Mouse (Mus musculus) heart, embryonic 12.5 days (tissue): ENCODE data around the gene Sh3pxd2a. TPM values are rescaled to one million over a fixed set of nuclear protein-coding genes. Genes with fewer than 3 reads are reported as not detected.

Experiments used
- ATAC-seq: fragments of 200-750 bp; cut with Nextera tagmentation; 2 replicates; pipeline ENCODE4 v1.8.0; 2017; ENCODE audit warnings: moderate TSS enrichment, moderate library complexity; ENCODE audit not compliant: insufficient number of reproducible peaks, low FRiP score
- H3K27ac ChIP-seq: fragments of 300-500 bp; sonication (generic); 2 replicates; pipeline ENCODE4 v1.5.1; 2016; ENCODE audit warnings: mild to moderate bottlenecking, moderate library complexity; ENCODE audit not compliant: poor library complexity, severe bottlenecking
- H3K27me3 ChIP-seq: fragments of 300-500 bp; sonication (generic); replicated peaks from 2 replicates; pipeline ENCODE4 v1.6.1; 2016; ENCODE audit warnings: mild to moderate bottlenecking, moderate library complexity
- H3K36me3 ChIP-seq: fragments of 300-500 bp; sonication (generic); 2 replicates; pipeline ENCODE4 v1.6.1; 2016; ENCODE audit warnings: mild to moderate bottlenecking, moderate library complexity
- H3K4me1 ChIP-seq: fragments of 300-500 bp; sonication (generic); replicated peaks from 2 replicates; pipeline ENCODE4 v1.6.1; 2016; ENCODE audit warnings: mild to moderate bottlenecking
- H3K4me2 ChIP-seq: fragments of 300-500 bp; sonication (generic); 2 replicates; pipeline ENCODE4 v1.6.1; 2016; ENCODE audit warnings: mild to moderate bottlenecking, moderate library complexity
- H3K4me3 ChIP-seq: fragments of 300-500 bp; sonication (generic); 2 replicates; pipeline ENCODE4 v1.5.1; 2016; ENCODE audit warnings: mild to moderate bottlenecking
- H3K9ac ChIP-seq: fragments of 300-500 bp; sonication (generic); 2 replicates; pipeline ENCODE4 v1.6.1; 2016; ENCODE audit warnings: mild to moderate bottlenecking, moderate library complexity
- H3K9me3 ChIP-seq: fragments of 300-500 bp; sonication (generic); replicated peaks from 2 replicates; pipeline ENCODE4 v1.6.1; 2016; ENCODE audit warnings: mild to moderate bottlenecking, moderate library complexity
- WGBS: fragments of 180-500 bp; shearing (Covaris S2); methylation state at CpG from one replicate; pipeline ENCODE4 v1.1.7; 2016; 5-methylcytosine and 5-hydroxymethylcytosine counted together
- polyA plus RNA-seq: library from polyadenylated mRNA; unstranded; fragments of >200 nt; fragmentation: Nextera tagmentation; extraction: Ambion mirVana; gene quantifications from 2 replicates; pipeline ENCODE4 v1.2.1, GENCODE M21; 2016

The Sh3pxd2a gene
- polyA plus RNA-seq, 1 experiment from 2014 or later, result 6.2 TPM

DNA sequence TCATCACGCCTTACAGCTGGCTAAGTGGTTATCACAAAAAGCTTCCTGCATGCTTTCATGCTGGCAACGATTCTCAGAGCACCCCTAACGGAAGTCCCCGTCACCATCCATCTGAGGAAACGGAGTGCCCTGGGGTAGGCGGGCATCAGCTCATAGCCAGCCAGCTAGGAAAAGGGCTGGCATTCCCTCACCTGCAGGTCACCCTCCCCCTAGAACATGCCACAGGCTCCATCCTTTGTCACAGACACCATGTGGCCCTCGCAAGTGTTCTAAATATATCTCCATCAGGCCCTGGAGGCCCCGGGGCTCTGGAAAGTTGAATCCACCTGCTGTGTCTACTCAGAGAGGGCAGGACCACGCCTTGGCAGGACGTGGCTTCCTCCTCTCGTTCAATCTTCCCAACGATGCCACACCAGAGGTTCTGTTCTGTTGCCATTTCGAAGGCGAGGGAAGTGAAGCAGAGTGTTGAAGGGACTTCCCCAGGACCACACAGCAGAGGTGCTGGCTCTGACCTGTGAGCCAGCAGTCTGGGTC lies 15.5 kb downstream of the Sh3pxd2a start:
- no peak overlapping the region for H3K4me3 ChIP-seq
- no peaks in the 10 kb centered on the region for H3K36me3 ChIP-seq
- H3K4me1 ChIP-seq, result peaks cover 97% of the 10 kb centered on the region
- peak overlapping the region; percentile 93 for H3K27ac ChIP-seq
- peak overlapping the region; percentile 43 for H3K4me2 ChIP-seq
- ATAC-seq, result no peak
- 18% methylated on average over 14 of the region's 14 CpGs for WGBS
- no peaks in the 10 kb centered on the region for H3K27me3 ChIP-seq
- H3K9me3 ChIP-seq, result no peaks in the 10 kb centered on the region
- H3K9ac ChIP-seq, result peak overlapping the region; percentile 26; the same call in 1 of the 2 replicates

DNA sequence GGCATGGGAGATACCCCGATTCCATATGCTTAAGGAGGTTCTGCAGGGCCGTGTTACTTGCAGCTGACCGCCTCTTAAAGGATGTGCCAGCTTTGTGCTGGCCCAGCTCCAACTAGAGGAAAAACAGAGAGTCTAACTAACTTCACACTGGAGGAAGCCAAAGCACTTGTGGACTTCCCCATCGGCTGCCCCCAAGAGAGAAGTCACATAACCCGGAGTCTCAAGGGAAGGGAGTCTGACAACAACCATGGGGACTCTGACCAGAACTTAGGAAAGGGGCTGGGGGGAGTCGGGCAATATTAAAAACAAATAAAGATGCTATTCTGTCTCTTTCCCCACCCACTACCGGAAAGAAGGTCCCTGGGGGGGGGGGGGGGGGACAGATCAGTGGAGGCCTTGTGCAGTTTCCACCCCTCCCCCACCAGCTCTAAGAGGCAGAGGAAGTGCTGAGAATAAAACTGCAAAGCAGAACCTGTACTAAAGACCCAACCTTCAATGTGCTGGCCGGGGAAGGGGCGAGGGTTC lies 17.3 kb downstream of the Sh3pxd2a start:
- Histone ChIP-seq H3K4me2 (peak overlapping the region; percentile 29; the same call in 1 of the 2 replicates), H3K9ac (0 out of 2 replicates have a peak overlapping the region, but pooled peaks have one; percentile 10), H3K9me3 (no peaks in the 10 kb centered on the region), H3K36me3 (no peaks in the 10 kb centered on the region), H3K27me3 (no peaks in the 10 kb centered on the region), H3K4me3 (no peak overlapping the region), H3K27ac (peak overlapping the region; percentile 93), H3K4me1 (peaks cover 99% of the 10 kb centered on the region)
- 37% methylated on average over 9 of the region's 9 CpGs for WGBS
- no peak for ATAC-seq

DNA sequence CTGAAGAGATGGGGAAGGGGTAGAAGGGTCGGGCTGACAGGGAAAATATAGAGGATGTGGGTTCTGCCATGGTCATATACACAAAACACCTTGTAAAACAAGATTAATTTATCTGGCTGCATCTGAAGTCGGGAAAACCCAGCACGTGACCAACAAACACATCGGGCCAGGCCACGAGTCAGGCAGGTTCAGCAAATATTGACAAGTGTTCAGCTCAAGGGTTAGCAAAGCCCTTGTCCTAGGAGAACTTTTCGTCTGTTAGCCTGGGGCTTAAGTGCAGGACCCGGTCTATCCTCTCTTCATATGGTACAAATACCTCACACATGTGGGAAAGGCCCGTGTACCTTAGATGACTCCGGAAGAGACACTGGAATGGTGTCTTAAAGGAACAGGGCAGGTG lies 18.1 kb downstream of the Sh3pxd2a start:
- no peaks in the 10 kb centered on the region for H3K27me3 ChIP-seq
- no peak for ATAC-seq
- H3K4me1 ChIP-seq, result peaks cover 99% of the 10 kb centered on the region
- H3K36me3 ChIP-seq, result no peaks in the 10 kb centered on the region
- no peaks in the 10 kb centered on the region for H3K9me3 ChIP-seq
- H3K4me2 ChIP-seq, result no peak overlapping the region
- H3K9ac ChIP-seq, result no peak overlapping the region
- H3K4me3 ChIP-seq, result no peak overlapping the region
- whole genome bisulfite sequencing, result 77% methylated on average over 9 of the region's 9 CpGs
- peak overlapping the region; percentile 38; the same call in 1 of the 2 replicates for H3K27ac ChIP-seq

DNA sequence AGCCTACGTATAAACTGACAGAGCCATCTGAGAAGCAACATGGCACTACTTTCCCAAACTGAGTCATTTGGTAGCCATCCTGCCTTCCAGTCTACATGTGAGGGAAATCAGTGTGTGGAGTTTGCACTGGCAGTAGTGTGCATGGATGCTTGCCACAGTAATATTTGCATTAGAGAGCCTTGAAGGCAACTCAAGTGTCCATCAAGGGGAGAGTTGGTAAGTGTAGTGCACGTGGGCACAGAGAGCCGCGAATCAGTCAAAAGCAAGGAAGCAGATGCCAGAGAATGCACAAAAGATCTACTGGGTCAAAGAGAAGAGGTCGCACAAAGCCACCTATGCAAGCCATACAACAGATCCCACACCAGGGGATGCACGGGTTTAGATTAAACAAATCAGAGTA lies 18.5 kb downstream of the Sh3pxd2a start:
- H3K27me3 ChIP-seq, result no peaks in the 10 kb centered on the region
- no peak overlapping the region for H3K9ac ChIP-seq
- H3K9me3 ChIP-seq, result no peaks in the 10 kb centered on the region
- WGBS, result 73% methylated on average over 6 of the region's 6 CpGs
- H3K27ac ChIP-seq, result peak overlapping the region; percentile 38; the same call in 1 of the 2 replicates
- peaks cover 99% of the 10 kb centered on the region for H3K4me1 ChIP-seq
- H3K4me3 ChIP-seq, result no peak overlapping the region
- ATAC-seq, result no peak
- no peaks in the 10 kb centered on the region for H3K36me3 ChIP-seq
- H3K4me2 ChIP-seq, result no peak overlapping the region

DNA sequence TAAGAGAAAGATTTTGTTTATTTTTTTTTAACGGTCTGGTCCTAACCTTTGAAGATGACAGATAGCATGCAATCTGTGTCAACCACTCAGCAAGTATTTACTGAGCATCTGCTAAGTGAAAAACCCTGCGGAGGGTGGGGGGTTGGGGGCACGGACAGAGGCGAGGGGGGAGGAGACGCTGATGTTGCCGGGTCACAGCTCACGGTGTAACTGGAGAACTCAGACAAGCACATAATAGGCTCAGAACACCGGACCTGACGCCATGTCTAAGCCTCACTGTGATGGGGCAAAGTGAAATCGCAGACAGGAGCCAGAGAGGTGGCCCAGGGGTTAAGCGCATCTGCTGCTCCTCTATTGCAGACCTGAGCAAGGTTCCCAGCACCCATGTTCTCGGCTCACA lies 19.7 kb downstream of the Sh3pxd2a start:
- Histone ChIP-seq H3K27ac (no peak overlapping the region), H3K4me1 (peaks cover 98% of the 10 kb centered on the region), H3K27me3 (no peaks in the 10 kb centered on the region), H3K36me3 (no peaks in the 10 kb centered on the region), H3K4me2 (no peak overlapping the region), H3K9me3 (no peaks in the 10 kb centered on the region), H3K4me3 (no peak overlapping the region), H3K9ac (no peak overlapping the region)
- WGBS, result 33% methylated on average over 12 of the region's 12 CpGs
- no peak for ATAC-seq

DNA sequence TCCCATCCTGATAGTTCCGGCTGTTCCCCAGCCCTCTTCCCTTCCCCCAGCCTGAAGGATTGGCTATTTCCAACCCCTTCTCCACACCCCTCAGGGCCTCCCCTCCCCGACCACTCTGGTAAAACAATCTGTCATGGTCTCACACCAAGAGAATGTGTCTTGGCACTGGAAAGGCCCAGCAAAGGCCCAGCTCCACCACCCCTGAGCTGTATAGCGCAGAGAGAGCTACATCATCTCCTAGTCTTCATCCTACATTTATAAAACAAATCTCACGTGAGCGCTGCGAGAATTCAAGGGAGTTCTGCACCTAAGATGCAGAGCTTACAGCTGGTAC lies 21.9 kb downstream of the Sh3pxd2a start:
- no peaks in the 10 kb centered on the region for H3K36me3 ChIP-seq
- no peaks in the 10 kb centered on the region for H3K9me3 ChIP-seq
- WGBS, result 74% methylated on average over 6 of the region's 6 CpGs
- no peak overlapping the region for H3K4me3 ChIP-seq
- H3K27me3 ChIP-seq, result no peaks in the 10 kb centered on the region
- no peak overlapping the region for H3K27ac ChIP-seq
- H3K4me2 ChIP-seq, result no peak overlapping the region
- no peak overlapping the region for H3K9ac ChIP-seq
- no peak for ATAC-seq
- H3K4me1 ChIP-seq, result peaks cover 98% of the 10 kb centered on the region

DNA sequence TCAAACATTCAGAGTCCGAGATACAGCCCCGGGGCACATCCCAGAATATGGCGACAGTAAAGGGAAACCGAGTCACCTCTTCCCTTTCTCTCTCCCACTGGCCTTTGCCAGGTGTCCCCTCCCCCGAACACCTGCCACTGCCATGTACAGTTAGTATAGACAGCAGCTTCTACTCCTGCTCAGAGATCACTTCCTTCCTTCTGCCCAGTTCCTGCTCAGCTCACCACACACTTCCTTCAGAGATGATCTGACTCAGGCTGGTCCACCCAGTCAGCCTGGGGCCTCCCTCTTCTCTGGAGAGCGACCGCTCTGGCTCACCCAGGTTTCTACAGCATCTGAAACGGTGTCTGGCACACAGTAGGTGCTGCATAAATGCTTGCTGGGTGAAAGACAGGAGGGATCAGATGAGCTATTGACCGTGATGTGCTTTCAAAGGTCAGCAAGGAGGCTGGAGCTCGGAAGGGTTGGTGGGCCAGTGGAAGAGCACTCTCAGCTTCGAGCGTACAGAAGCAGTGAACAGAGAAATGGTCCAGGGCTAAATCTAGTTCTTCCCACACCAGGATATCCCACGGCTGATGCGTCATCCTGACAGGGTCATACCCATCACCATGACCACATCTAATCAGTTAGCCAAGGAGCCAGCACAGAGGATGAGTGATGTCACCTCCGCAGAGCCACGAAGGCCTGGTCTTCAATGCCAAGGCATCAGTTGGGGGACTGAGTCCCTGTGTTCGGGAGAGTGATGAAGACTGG lies 22.5 kb downstream of the Sh3pxd2a start:
- H3K36me3 ChIP-seq, result no peaks in the 10 kb centered on the region
- peaks cover 93% of the 10 kb centered on the region for H3K4me1 ChIP-seq
- H3K27ac ChIP-seq, result no peak overlapping the region
- H3K4me2 ChIP-seq, result no peak overlapping the region
- no peak for ATAC-seq
- no peak overlapping the region for H3K9ac ChIP-seq
- H3K4me3 ChIP-seq, result no peak overlapping the region
- no peaks in the 10 kb centered on the region for H3K9me3 ChIP-seq
- 79% methylated on average over 17 of the region's 17 CpGs for WGBS
- no peaks in the 10 kb centered on the region for H3K27me3 ChIP-seq

DNA sequence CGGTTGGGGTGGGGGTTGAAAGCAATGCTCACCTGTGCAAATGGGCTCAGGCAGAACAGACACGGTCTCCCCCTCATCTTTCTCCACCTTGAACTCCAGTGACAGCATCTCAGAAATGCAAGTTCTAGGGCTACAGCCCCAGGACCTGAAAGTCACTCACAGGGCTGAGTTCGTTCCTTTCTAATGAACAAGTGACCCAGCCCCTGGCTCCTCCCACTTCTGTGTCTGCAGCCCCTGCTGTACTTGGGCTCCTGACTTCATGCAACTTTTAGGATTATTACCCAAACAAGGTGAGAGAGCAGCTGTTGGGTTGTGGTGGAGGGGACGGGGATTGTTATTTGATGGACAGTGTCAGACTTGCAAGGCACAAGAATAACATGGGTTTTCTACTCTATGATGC lies 23.2 kb downstream of the Sh3pxd2a start:
- no peak overlapping the region for H3K4me2 ChIP-seq
- H3K27me3 ChIP-seq, result no peaks in the 10 kb centered on the region
- no peak overlapping the region for H3K27ac ChIP-seq
- H3K36me3 ChIP-seq, result no peaks in the 10 kb centered on the region
- no peak overlapping the region for H3K4me3 ChIP-seq
- ATAC-seq, result no peak
- no peaks in the 10 kb centered on the region for H3K9me3 ChIP-seq
- no peak overlapping the region for H3K9ac ChIP-seq
- peaks cover 86% of the 10 kb centered on the region for H3K4me1 ChIP-seq
- 75% methylated on average over 4 of the region's 4 CpGs for WGBS

DNA sequence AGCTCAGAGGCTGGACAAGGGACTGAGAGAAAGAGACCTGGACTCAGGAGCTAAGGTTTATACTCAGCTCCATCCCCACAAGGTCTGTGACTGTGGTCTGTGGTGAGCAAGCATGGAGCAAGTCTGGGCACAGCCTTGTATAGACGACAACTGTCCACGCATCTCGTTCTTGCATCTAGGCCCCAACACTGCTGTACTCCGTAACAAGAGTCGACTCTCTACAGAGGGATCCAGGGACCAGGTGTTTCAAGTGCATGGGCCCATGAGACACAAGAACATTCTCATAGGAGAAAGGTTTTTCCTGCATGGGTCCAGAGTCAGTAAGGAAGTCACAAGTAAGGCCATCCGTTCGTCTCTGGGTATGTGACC lies 23.8 kb downstream of the Sh3pxd2a start:
- ATAC-seq, result no peak
- no peak overlapping the region for H3K4me2 ChIP-seq
- peaks cover 80% of the 10 kb centered on the region for H3K4me1 ChIP-seq
- H3K27ac ChIP-seq, result no peak overlapping the region
- 88% methylated on average over 7 of the region's 7 CpGs for WGBS
- H3K36me3 ChIP-seq, result peaks cover 2% of the 10 kb centered on the region; the same call in 1 of the 2 replicates
- no peaks in the 10 kb centered on the region for H3K9me3 ChIP-seq
- H3K27me3 ChIP-seq, result no peaks in the 10 kb centered on the region
- no peak overlapping the region for H3K4me3 ChIP-seq
- no peak overlapping the region for H3K9ac ChIP-seq

DNA sequence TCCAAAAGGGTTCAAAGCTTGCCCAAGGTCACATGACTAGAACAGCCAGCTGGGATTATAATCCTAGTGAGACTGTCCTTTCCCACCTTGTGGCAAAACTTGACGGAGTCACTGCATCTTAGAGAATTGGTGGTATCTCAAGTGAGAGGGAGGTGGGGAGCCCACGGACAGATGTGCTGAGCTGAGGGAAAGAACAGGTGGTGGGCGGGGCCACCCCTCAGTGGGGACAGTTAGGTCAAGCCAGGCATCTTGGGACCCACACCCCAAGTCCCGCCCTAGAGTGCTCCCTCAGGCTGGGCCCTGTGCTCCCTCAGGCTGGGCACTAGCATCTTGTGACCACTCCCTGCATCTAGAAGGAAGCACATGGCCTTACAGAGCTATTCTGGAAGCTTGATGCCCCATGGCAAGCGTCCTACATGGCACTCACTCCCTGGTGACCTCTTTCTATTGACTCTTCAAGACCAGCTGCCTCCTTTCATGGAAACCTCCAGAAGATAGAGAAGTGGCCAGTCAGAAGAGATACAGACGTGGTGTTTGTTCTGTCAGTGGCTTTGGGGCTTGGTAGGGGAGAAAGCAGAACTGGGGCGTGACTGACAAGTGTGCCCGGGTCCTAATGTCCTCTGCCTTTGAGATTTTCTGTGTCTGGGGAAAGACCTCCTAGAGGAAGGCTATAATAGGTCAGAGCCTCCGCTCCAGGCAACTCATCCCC lies 24.3 kb downstream of the Sh3pxd2a start:
- Histone ChIP-seq H3K36me3 (peaks cover 6% of the 10 kb centered on the region; the same call in 1 of the 2 replicates), H3K9ac (no peak overlapping the region), H3K4me3 (no peak overlapping the region), H3K9me3 (no peaks in the 10 kb centered on the region), H3K27me3 (no peaks in the 10 kb centered on the region), H3K4me2 (no peak overlapping the region), H3K4me1 (peaks cover 75% of the 10 kb centered on the region), H3K27ac (no peak overlapping the region)
- WGBS, result 79% methylated on average over 9 of the region's 9 CpGs
- ATAC-seq, result no peak

DNA sequence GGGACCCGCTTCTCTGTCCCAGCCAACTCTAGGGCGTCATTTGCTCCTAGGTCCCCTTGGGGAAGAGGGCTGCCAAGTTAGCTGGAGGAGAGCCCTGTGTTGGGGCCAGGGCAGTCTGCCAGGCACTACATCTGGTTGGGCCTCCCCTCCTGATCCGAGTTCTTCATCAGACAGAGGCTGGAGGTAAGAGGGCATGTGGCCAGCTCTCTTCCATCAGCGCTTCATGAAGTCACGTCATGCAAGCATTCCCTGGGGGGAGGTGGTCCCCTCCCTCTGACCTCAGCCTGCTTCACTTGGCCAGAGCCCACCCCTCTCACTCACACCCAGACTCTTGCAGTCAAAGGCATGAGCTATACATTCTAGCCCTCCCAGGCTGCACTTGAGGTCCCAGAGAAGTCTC lies 25.8 kb downstream of the Sh3pxd2a start:
- Histone ChIP-seq H3K27ac (peak overlapping the region; percentile 67), H3K9ac (no peak overlapping the region)
- peak; percentile 46 for ATAC-seq

More for the DNA sequence above, 25.8 kb downstream of the Sh3pxd2a start:
- H3K27me3 ChIP-seq, result no peaks in the 10 kb centered on the region
- H3K9me3 ChIP-seq, result no peaks in the 10 kb centered on the region
- H3K4me3 ChIP-seq, result no peak overlapping the region
- 33% methylated on average over 5 of the region's 5 CpGs for WGBS
- H3K4me1 ChIP-seq, result peaks cover 66% of the 10 kb centered on the region
- peaks cover 6% of the 10 kb centered on the region; the same call in 1 of the 2 replicates for H3K36me3 ChIP-seq
- 0 out of 2 replicates have a peak overlapping the region, but pooled peaks have one; percentile 9 for H3K4me2 ChIP-seq
